Mouse (Mus musculus): ENCODE measurements around the gene Ccdc113. TPM values are rescaled to one million over a fixed set of nuclear protein-coding genes. Genes with fewer than 3 reads are reported as not detected.

Ccdc113 gene
- polyA plus RNA-seq, 1 experiment from 2014 or later = 2.7 TPM

DNA sequence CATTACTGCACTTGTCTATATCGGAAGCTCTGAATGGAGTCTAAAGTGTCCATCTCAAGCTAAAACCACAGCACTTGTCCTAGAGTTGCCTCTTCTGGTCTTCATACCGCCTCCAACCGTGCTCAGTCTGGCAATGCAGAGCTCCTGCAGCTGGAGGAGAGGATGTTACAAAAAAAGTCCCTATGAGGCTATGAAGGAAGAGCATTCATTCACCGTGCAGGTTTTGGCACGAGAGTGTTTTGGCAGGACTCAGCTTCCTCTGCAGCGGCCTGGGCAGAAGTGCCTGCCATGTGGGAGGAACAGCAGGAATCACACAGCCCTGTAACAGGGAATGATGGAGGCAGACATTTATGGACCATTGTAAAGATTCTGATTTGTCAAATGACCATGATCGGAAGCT, 31.5 kb upstream of the Ccdc113 start:
- H3K4me1 ChIP-seq = no peaks in the 10 kb centered on the region
- WGBS = 77% methylated on average over 7 of the region's 7 CpGs
- H3K9me3 ChIP-seq = no peaks in the 10 kb centered on the region
- H3K27me3 ChIP-seq = no peaks in the 10 kb centered on the region
- H3K4me2 ChIP-seq = no peak overlapping the region
- no peak for ATAC-seq (ENCODE audit: borderline replicate concordance, extremely low read depth, low FRiP score, low TSS enrichment)
- H3K36me3 ChIP-seq = no peaks in the 10 kb centered on the region
- H3K27ac ChIP-seq = no peak overlapping the region
- no peak overlapping the region for H3K4me3 ChIP-seq
- H3K9ac ChIP-seq = no peak overlapping the region

DNA sequence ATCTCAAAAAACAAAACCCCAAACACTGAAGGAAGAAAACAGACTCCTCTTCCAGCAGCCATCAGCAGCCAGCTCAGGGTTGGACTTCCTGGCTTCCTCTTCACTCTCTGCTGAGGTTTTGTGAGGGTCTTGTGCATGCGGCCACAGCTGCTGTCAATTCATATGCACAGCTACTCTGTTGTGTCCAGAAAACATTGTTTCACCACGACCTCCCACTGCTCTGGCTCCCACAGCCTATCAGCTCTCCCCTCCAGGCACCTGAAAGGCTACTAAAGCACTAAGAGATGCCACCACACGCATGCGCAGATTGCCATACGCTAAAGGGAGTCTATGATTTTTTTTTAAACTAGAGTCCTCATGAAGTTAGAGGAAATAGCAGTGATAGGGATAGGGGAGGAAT, 29.1 kb upstream of the Ccdc113 start:
- Histone ChIP-seq H3K27me3 (no peaks in the 10 kb centered on the region), H3K4me1 (no peaks in the 10 kb centered on the region), H3K36me3 (no peaks in the 10 kb centered on the region), H3K27ac (no peak overlapping the region), H3K9me3 (no peaks in the 10 kb centered on the region), H3K4me3 (no peak overlapping the region), H3K9ac (no peak overlapping the region), H3K4me2 (no peak overlapping the region)
- WGBS = 77% methylated on average over 5 of the region's 5 CpGs
- ATAC-seq (ENCODE audit: borderline replicate concordance, extremely low read depth, low FRiP score, low TSS enrichment) = no peak

GRCm38 (mm10) chr8:95505606-95506005, 28.3 kb upstream of the Ccdc113 start:
- H3K36me3 ChIP-seq = no peaks in the 10 kb centered on the region
- WGBS = 81% methylated on average over 3 of the region's 3 CpGs
- no peak for ATAC-seq (ENCODE audit: borderline replicate concordance, extremely low read depth, low FRiP score, low TSS enrichment)
- no peak overlapping the region for H3K4me2 ChIP-seq
- no peak overlapping the region for H3K4me3 ChIP-seq
- H3K4me1 ChIP-seq = no peaks in the 10 kb centered on the region
- no peaks in the 10 kb centered on the region for H3K27me3 ChIP-seq
- no peak overlapping the region for H3K27ac ChIP-seq
- H3K9me3 ChIP-seq = no peaks in the 10 kb centered on the region
- no peak overlapping the region for H3K9ac ChIP-seq

DNA sequence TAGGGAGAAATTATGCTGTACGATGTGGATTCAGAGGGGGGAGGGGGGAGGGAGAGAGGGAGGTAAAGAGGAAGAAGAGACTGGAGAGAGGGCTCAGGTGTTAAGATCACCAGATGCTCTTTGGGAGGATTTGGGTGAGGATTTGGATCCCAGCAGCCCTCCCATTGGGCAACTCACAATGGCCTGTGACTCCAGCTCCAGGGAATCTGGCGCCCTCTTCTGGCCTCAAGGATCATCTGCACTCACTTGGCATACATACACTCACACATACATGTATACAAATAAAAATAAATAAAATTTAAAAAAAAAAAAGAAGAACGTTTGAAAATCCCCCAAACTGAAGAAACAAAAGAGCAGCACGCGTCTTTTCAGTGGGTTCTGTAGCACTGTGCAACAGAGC, 27.6 kb upstream of the Ccdc113 start:
- H3K36me3 ChIP-seq = no peaks in the 10 kb centered on the region
- H3K4me3 ChIP-seq = no peak overlapping the region
- no peak overlapping the region for H3K9ac ChIP-seq
- no peak for ATAC-seq (ENCODE audit: borderline replicate concordance, extremely low read depth, low FRiP score, low TSS enrichment)
- H3K4me2 ChIP-seq = no peak overlapping the region
- no peaks in the 10 kb centered on the region for H3K27me3 ChIP-seq
- no peak overlapping the region for H3K27ac ChIP-seq
- WGBS = 68% methylated on average over 5 of the region's 5 CpGs
- no peaks in the 10 kb centered on the region for H3K9me3 ChIP-seq
- H3K4me1 ChIP-seq = no peaks in the 10 kb centered on the region

GRCm38 (mm10) chr8:95512257-95512656, 21.6 kb upstream of the Ccdc113 start:
- Histone ChIP-seq H3K36me3 (no peaks in the 10 kb centered on the region), H3K9me3 (no peaks in the 10 kb centered on the region), H3K9ac (no peak overlapping the region), H3K27me3 (no peaks in the 10 kb centered on the region), H3K4me2 (no peak overlapping the region), H3K27ac (no peak overlapping the region), H3K4me1 (no peaks in the 10 kb centered on the region), H3K4me3 (no peak overlapping the region)
- no peak for ATAC-seq (ENCODE audit: borderline replicate concordance, extremely low read depth, low FRiP score, low TSS enrichment)
- 48% methylated on average over 4 of the region's 4 CpGs for WGBS

DNA sequence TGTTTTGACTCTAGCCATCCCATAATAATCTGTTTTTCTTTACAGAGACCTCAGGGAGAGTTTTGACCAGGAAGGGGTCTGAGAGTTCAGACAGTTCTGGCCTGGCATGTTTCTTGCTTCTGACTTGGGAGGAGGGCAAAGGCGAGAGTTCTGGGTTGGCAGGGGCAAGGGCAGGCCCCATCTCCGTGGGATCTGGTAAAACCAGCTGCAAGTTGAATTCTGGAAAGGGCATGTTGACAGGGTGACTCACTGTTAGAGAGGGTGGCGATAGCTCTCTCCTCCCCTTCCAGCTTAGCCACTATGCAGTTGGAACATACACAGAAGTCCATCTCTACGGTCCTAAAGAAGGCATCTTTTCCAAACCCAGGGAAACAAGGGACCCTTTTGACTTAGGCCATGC, 20.7 kb upstream of the Ccdc113 start:
- 67% methylated on average over 4 of the region's 4 CpGs for WGBS
- Histone ChIP-seq H3K9me3 (no peaks in the 10 kb centered on the region), H3K36me3 (no peaks in the 10 kb centered on the region), H3K27me3 (no peaks in the 10 kb centered on the region), H3K27ac (no peak overlapping the region), H3K9ac (no peak overlapping the region), H3K4me1 (no peaks in the 10 kb centered on the region), H3K4me3 (no peak overlapping the region), H3K4me2 (no peak overlapping the region)
- ATAC-seq (ENCODE audit: borderline replicate concordance, extremely low read depth, low FRiP score, low TSS enrichment) = no peak

- Histone ChIP-seq H3K9ac (no peak overlapping the region), H3K4me1 (no peaks in the 10 kb centered on the region), H3K4me2 (no peak overlapping the region), H3K27ac (no peak overlapping the region), H3K36me3 (no peaks in the 10 kb centered on the region), H3K9me3 (no peaks in the 10 kb centered on the region), H3K4me3 (no peak overlapping the region), H3K27me3 (no peaks in the 10 kb centered on the region)
- WGBS = 83% methylated on average over 6 of the region's 6 CpGs
- no peak for ATAC-seq (ENCODE audit: borderline replicate concordance, extremely low read depth, low FRiP score, low TSS enrichment)
Measured at GRCm38 (mm10) chr8:95516928-95517327, 17.0 kb upstream of the Ccdc113 start.

DNA sequence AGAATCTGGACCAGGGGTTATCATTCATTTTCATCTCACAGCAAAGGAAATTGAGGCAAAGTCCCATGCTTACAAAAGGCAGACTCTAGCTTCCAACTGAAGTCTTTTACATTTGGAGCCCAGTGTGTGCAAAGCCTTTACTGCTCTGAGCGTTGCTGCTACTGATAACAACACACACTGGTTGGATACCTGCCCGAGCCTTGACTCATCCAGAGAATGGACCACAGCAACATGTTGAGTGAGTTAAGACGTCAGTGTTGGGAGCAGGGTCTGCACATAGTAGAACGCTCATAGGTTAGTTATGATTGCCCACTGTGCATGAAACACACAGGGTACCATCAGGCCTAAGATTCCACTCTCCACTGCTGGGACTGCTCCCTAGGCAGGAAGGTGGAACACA, 9.9 kb upstream of the Ccdc113 start:
- WGBS = 78% methylated on average over 4 of the region's 4 CpGs
- ATAC-seq (ENCODE audit: borderline replicate concordance, extremely low read depth, low FRiP score, low TSS enrichment) = no peak
- no peak overlapping the region for H3K4me2 ChIP-seq

DNA sequence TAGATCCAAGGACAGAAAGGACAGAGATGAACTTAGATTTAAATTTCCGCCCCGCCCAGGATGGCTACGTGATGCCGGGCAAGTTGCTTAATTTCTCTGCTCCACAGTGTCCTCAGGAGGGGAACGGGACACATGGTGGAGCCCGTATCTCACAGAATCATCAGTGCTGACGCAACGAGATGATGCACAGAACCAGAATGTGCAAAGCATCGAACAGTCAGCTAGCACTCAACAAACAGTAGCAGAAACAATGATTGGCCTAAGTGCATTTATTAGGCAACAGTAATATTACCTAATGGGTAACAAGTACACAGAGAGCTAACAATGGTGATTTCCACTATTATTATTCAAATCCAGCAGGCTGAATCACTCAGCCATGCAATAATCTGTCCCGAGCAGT, 5.7 kb upstream of the Ccdc113 start:
- no peaks in the 10 kb centered on the region for H3K4me1 ChIP-seq
- H3K36me3 ChIP-seq = no peaks in the 10 kb centered on the region
- no peaks in the 10 kb centered on the region for H3K27me3 ChIP-seq
- H3K4me3 ChIP-seq = no peak overlapping the region
- H3K9me3 ChIP-seq = no peaks in the 10 kb centered on the region
- H3K27ac ChIP-seq = no peak overlapping the region
- H3K9ac ChIP-seq = no peak overlapping the region
- no peak for ATAC-seq (ENCODE audit: borderline replicate concordance, extremely low read depth, low FRiP score, low TSS enrichment)
- 91% methylated on average over 10 of the region's 10 CpGs for WGBS
- H3K4me2 ChIP-seq = no peak overlapping the region

More for the DNA sequence above, 9.9 kb upstream of the Ccdc113 start:
- Histone ChIP-seq H3K27ac (no peak overlapping the region), H3K9me3 (no peaks in the 10 kb centered on the region), H3K27me3 (no peaks in the 10 kb centered on the region), H3K4me1 (no peaks in the 10 kb centered on the region), H3K9ac (no peak overlapping the region), H3K36me3 (no peaks in the 10 kb centered on the region), H3K4me3 (no peak overlapping the region)

GRCm38 (mm10) chr8:95528750-95529310, 5.1 kb upstream of the Ccdc113 start:
- ATAC-seq (ENCODE audit: borderline replicate concordance, extremely low read depth, low FRiP score, low TSS enrichment) = no peak
- Histone ChIP-seq H3K4me2 (no peak overlapping the region), H3K27me3 (no peaks in the 10 kb centered on the region), H3K9ac (no peak overlapping the region), H3K4me3 (no peak overlapping the region), H3K27ac (no peak overlapping the region), H3K4me1 (peaks cover 3% of the 10 kb centered on the region; the same call in 1 of the 2 replicates), H3K36me3 (no peaks in the 10 kb centered on the region), H3K9me3 (no peaks in the 10 kb centered on the region)
- 60% methylated on average over 9 of the region's 9 CpGs for WGBS

DNA sequence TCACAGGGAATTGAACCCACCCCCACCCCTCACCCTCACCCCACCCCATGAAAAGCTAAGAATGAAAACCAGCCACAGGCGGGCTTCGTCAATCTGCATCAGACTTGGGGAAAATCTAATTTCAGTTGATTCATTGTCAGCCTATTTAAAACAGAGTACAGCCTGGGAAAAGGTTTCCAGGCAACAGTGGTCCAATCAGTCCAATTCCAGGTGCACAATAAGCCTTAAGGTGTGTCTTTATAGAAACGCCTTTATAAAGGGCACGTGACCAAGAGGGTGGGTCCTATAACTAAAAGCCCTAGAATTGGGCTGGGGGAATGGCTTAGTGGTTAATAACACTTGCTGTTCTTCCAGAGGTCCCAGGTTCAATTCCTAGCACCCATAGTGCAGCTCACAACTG, 1.7 kb upstream of the Ccdc113 start:
- Histone ChIP-seq H3K27me3 (no peaks in the 10 kb centered on the region), H3K4me1 (peaks cover 5% of the 10 kb centered on the region; the same call in 1 of the 2 replicates), H3K27ac (no peak overlapping the region), H3K9me3 (no peaks in the 10 kb centered on the region), H3K4me2 (no peak overlapping the region), H3K36me3 (no peaks in the 10 kb centered on the region), H3K4me3 (no peak overlapping the region), H3K9ac (no peak overlapping the region)
- ATAC-seq (ENCODE audit: borderline replicate concordance, extremely low read depth, low FRiP score, low TSS enrichment) = no peak
- 57% methylated on average over 4 of the region's 4 CpGs for whole genome bisulfite sequencing

GRCm38 (mm10) chr8:95539487-95539886, 5.6 kb downstream of the Ccdc113 start:
- H3K9me3 ChIP-seq = no peaks in the 10 kb centered on the region
- H3K9ac ChIP-seq = no peak overlapping the region
- H3K36me3 ChIP-seq = no peaks in the 10 kb centered on the region
- H3K4me2 ChIP-seq = no peak overlapping the region
- H3K4me3 ChIP-seq = no peak overlapping the region
- H3K4me1 ChIP-seq = no peaks in the 10 kb centered on the region
- no peak overlapping the region for H3K27ac ChIP-seq
- no peak for ATAC-seq (ENCODE audit: borderline replicate concordance, extremely low read depth, low FRiP score, low TSS enrichment)
- WGBS = 70% methylated on average over 5 of the region's 5 CpGs
- H3K27me3 ChIP-seq = no peaks in the 10 kb centered on the region

GRCm38 (mm10) chr8:95542191-95542590, 8.3 kb downstream of the Ccdc113 start:
- 84% methylated on average over 6 of the region's 6 CpGs for WGBS
- ATAC-seq (ENCODE audit: borderline replicate concordance, extremely low read depth, low FRiP score, low TSS enrichment) = no peak
- no peak overlapping the region for H3K27ac ChIP-seq

More at GRCm38 (mm10) chr8:95542191-95542590, 8.3 kb downstream of the Ccdc113 start:
- Histone ChIP-seq H3K4me3 (no peak overlapping the region), H3K9me3 (no peaks in the 10 kb centered on the region), H3K9ac (no peak overlapping the region), H3K27me3 (no peaks in the 10 kb centered on the region), H3K4me2 (no peak overlapping the region), H3K4me1 (no peaks in the 10 kb centered on the region), H3K36me3 (no peaks in the 10 kb centered on the region)
